Mouse (Mus musculus): ENCODE data around the gene Ptgds. TPM values are rescaled to one million over a fixed set of nuclear protein-coding genes. Genes with fewer than 3 reads are reported as not detected.
A peak's percentile ranks its signal among the peaks of the same experiment; 100 is the strongest.

The Ptgds gene
- polyA plus RNA-seq, 1 experiment from 2014 or later = 0.38 TPM

DNA sequence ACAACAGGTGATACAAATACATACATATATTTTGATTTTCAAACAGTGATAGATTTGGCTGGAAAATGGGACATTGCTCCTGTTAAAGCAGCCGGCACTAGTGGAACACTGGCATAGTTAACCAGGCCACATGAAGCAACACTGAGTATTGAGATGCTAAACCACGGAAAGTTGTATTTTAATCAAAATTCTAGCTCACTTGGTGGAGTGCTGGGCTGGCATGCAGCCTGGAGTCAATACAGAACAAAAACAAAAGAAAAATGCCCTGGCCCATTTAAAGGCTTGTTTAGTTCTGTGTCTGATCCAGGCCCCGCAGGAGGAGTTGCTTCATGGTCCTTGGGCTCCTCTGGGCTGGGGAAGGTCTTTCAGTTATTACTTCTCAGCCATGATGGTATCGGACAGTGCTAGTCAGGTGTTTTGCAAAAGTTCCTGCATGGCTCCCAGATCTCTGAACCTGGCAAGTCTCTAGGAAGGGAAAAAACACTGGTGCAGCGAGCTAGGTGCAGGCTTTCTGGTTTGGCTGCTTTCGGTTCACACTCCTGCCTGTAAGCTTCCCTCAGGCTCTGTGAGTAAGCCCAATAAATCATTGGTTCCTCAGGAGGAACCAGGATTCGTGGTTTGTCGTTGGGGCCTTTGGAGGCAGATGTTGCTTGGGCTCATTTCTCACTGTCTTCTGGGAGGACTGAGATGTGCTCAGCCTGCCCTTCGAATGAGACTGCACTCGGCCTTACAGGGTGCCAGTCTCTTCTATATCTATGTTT lies 9.9 kb upstream of the Ptgds start:
- WGBS (ENCODE audit: insufficient replicate concordance) = 51% methylated on average over 10 of the region's 10 CpGs
- Histone ChIP-seq H3K36me3 (replicated peaks) (no peaks in the 10 kb centered on the region), H3K27ac (replicated peaks) (no peak overlapping the region), H3K9ac (no peak overlapping the region), H3K4me2 (no peak overlapping the region), H3K9me3 (replicated peaks) (no peaks in the 10 kb centered on the region), H3K27me3 (0 out of 2 replicates have a peak, but pooled peaks cover 5% of the 10 kb centered on the region), H3K4me1 (replicated peaks) (peaks cover under 1% of the 10 kb centered on the region; the same call in 1 of the 2 replicates), H3K4me3 (replicated peaks) (no peak overlapping the region)
- no peak for ATAC-seq (ENCODE audit: insufficient read depth)

DNA sequence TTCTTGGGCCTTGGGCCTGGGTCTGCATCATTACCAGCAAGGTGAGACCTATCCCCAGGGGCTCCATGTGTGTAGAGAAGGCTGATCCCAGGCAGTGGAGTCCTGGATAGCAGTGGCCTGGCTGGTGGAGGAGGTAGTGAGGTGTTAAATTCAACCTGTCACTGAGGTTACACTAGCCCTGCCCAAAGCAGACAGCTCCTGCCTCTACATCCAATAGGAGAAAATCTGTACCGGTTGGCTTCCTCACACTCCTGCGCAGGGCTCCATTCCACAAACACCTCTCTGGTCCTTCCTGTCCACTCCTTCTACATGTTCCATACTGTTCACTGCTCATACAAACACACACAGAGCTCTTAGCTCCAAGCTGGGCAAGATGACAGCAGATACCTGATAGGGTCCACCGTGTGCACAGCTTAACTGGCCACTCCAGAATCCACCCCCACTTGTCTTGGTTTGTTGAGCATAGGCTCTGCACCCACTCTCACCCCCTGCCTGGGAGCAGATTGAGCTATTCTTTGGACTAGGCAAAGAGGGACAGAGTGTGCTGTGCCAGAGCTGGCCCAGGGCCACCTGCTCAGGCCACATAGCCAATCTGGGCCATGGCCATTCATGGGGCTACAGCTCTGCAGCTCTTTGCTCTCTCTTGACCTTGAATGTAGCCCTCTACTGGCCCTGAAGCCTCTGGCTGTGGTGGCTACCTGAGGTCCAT lies 8.3 kb upstream of the Ptgds start:
- Histone ChIP-seq H3K4me3 (replicated peaks) (no peak overlapping the region), H3K27ac (replicated peaks) (no peak overlapping the region), H3K27me3 (0 out of 2 replicates have a peak, but pooled peaks cover 5% of the 10 kb centered on the region), H3K4me2 (no peak overlapping the region), H3K9me3 (replicated peaks) (no peaks in the 10 kb centered on the region), H3K9ac (no peak overlapping the region), H3K4me1 (replicated peaks) (no peaks in the 10 kb centered on the region), H3K36me3 (replicated peaks) (no peaks in the 10 kb centered on the region)
- ATAC-seq (ENCODE audit: insufficient read depth) = no peak
- WGBS (ENCODE audit: insufficient replicate concordance) = 55% methylated on average over 3 of the region's 3 CpGs

DNA sequence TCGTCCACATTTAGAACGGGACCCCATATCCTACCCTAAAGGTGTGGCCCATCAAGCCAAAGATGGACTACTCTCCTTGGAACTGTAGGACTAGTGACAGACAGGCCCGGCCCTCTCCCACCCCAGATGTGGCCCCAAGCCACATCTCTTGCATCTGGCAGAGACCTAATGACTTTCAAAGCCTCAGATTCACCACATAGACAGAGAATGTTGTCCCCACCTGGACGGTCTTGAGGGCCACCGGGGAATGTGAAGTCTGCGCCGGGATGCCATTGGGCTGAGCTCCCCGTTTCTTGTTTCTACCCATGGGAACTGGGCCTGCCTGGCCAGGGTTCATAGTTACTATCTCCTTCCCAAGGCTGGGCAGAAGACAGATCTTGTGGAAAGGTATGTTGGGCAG lies 7.7 kb upstream of the Ptgds start:
- Histone ChIP-seq H3K4me3 (replicated peaks) (no peak overlapping the region), H3K27ac (replicated peaks) (no peak overlapping the region), H3K4me1 (replicated peaks) (no peaks in the 10 kb centered on the region), H3K27me3 (0 out of 2 replicates have a peak, but pooled peaks cover 5% of the 10 kb centered on the region), H3K36me3 (replicated peaks) (no peaks in the 10 kb centered on the region), H3K9me3 (replicated peaks) (no peaks in the 10 kb centered on the region), H3K4me2 (no peak overlapping the region), H3K9ac (no peak overlapping the region)
- no peak for ATAC-seq (ENCODE audit: insufficient read depth)
- 70% methylated on average over 8 of the region's 8 CpGs for WGBS (ENCODE audit: insufficient replicate concordance)

DNA sequence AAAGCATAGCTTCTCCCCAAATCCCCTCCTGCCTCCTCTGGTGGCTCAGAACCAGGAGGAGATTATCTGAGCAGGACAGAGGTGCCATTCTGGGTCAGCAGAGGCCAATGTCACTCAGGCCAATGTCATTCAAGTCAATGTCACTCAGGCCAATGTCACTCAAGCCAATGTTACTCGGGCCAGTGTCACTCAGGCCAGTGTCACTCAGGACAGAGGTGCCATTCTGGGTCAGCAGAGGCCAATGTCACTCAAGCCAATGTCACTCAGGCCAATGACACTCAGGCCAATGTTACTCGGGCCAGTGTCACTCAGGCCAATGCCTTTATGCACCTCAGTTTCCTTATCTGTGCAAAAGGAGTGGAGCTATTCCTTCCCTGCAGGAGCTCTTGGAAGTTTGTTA lies 2.7 kb upstream of the Ptgds start:
- no peak overlapping the region for H3K4me3 ChIP-seq (replicated peaks)
- ATAC-seq (ENCODE audit: insufficient read depth) = no peak

DNA sequence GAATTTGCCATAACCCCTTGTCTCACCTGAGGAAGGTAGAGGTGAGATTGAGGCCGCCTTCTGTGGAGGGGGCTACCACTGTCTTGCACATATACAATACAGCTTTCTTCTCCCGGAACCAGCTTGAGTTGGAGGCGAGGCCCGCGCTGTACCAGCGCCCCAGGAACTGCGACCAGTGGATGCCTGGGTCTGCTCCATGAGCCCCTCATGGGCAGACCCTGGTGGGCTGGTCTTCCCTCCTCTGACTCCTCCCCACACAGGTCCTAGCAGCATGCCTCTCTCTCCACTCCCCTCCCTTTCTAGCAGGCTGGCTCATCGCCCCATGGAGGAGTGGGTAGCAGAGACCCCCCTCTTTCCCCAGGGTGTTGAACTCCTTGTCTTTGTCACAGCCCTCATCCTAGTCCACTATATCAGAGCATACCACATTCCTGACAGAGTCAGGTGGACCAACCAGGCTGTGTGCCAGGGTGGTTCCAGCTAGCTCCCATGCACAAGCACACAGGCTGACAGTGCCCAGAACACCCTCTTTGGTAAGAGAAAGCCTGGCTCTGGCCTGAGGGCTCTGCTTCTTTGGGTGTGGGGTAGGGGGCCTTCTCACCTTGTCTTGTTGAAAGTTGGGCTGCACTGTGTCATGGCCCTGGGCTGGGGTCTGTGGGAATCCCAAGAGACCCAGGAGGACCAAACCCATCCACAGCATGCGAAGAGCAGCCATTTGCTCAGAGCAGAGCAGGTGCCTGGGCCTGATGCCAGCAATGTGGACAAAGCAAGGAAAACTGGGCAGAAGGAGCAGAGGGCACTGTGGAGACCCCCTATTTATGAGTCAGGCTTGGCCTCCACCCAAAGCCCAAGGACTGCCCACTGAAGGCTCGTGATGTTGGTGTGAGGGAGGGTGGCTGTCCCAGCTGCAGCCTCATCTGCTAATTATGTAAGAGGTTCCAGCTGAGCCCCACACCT lies 607 bp downstream of the Ptgds start:
- Histone ChIP-seq H3K4me3 (replicated peaks) (no peak overlapping the region), H3K4me1 (replicated peaks) (peaks cover 5% of the 10 kb centered on the region; the same call in 1 of the 2 replicates), H3K9ac (no peak overlapping the region), H3K27ac (replicated peaks) (no peak overlapping the region), H3K36me3 (replicated peaks) (no peaks in the 10 kb centered on the region), H3K9me3 (replicated peaks) (no peaks in the 10 kb centered on the region), H3K4me2 (no peak overlapping the region), H3K27me3 (no peaks in the 10 kb centered on the region)
- no peak for ATAC-seq (ENCODE audit: insufficient read depth)
- WGBS (ENCODE audit: insufficient replicate concordance) = 75% methylated on average over 10 of the region's 10 CpGs

More for the DNA sequence above, 2.7 kb upstream of the Ptgds start:
- H3K9ac ChIP-seq = no peak overlapping the region
- WGBS (ENCODE audit: insufficient replicate concordance) = 45% methylated on average over 2 of the region's 2 CpGs
- no peak overlapping the region for H3K27ac ChIP-seq (replicated peaks)
- 0 out of 2 replicates have a peak, but pooled peaks cover 5% of the 10 kb centered on the region for H3K27me3 ChIP-seq
- no peaks in the 10 kb centered on the region for H3K36me3 ChIP-seq (replicated peaks)
- H3K4me1 ChIP-seq (replicated peaks) = no peaks in the 10 kb centered on the region
- no peak overlapping the region for H3K4me2 ChIP-seq
- H3K9me3 ChIP-seq (replicated peaks) = no peaks in the 10 kb centered on the region

DNA sequence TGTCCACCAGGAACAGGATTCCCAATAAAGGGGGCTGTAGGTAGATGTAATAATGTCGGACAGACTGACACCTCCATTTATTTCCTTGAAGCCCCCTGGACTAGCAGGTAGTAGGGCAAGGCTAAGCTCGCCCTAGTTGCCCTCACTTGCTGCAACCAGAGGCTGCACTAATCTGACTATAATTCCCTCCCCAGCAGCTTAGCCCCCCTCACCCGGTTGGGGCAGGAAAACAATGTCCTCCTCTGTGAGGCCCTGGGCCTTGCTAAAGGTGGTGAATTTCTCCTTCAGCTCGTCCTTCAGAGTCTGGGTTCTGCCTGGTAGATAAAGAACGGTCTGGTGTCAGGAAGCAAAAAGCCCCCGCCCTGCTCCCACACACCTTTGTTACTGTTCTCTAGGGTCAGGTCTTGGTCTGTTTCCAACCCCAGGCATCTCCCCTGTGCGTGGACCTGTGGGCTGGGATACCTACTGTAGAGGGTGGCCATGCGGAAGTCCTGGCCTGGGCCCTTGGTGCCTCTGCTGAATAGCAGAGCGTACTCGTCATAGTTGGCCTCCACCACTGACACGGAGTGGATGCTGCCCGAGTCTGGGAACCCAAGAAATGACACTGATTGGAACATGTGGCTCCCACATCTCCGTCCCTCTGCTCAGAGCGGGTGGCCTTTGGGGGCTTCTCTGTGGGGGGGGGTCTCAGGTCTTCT lies 2.1 kb downstream of the Ptgds start:
- no peaks in the 10 kb centered on the region for H3K9me3 ChIP-seq (replicated peaks)
- no peak overlapping the region for H3K4me2 ChIP-seq
- H3K4me3 ChIP-seq (replicated peaks) = no peak overlapping the region
- H3K4me1 ChIP-seq (replicated peaks) = peaks cover 5% of the 10 kb centered on the region; the same call in 1 of the 2 replicates
- H3K9ac ChIP-seq = no peak overlapping the region
- no peaks in the 10 kb centered on the region for H3K27me3 ChIP-seq
- no peaks in the 10 kb centered on the region for H3K36me3 ChIP-seq (replicated peaks)
- ATAC-seq (ENCODE audit: insufficient read depth) = no peak
- no peak overlapping the region for H3K27ac ChIP-seq (replicated peaks)
- WGBS (ENCODE audit: insufficient replicate concordance) = 55% methylated on average over 14 of the region's 14 CpGs

DNA sequence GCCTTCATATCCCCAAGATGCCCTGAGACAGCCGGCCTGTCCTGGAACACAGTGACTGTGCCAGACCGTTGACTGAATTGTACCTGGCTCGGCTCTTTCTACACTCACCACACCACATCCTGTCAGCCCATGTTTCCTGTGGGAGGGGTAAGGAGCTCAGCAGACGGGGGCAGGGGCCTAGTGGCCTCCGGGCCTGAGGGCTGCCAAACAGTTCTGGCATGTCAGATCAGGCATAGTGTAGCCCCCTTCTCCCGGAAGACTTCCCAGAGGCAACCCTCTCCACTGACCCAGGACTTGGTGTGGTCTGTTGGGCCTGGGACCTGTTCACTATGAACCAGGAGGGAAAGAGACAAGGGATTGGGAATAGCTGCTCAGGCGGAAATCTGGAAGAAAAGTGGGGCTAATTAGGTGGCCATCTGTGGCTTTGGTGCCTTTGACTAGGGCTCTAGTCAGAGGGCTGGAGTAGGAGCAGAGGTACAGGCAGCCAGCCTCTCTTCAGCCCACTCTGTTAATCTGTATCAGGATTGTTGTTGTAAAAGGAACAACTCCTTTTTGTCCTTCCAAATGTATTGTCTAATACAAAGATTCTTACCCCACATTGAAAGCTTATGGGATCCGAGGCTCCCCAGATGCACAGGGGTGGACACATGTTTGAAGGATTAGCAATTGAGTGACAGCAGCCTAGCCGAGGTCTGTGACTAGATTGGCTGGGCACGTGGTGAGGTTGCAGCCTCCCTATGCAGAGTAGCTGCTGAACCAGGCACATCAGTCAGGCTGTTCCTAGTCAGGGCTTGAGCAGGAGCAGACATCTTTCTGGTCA lies 3.8 kb downstream of the Ptgds start:
- no peak for ATAC-seq (ENCODE audit: insufficient read depth)
- 14% methylated on average over 10 of the region's 10 CpGs for WGBS (ENCODE audit: insufficient replicate concordance)
- Histone ChIP-seq H3K9ac (no peak overlapping the region), H3K4me3 (replicated peaks) (no peak overlapping the region), H3K36me3 (replicated peaks) (no peaks in the 10 kb centered on the region), H3K27ac (replicated peaks) (peak overlapping the region; percentile 24; the same call in 1 of the 2 replicates), H3K27me3 (no peaks in the 10 kb centered on the region), H3K4me2 (no peak overlapping the region), H3K4me1 (replicated peaks) (peaks cover 12% of the 10 kb centered on the region), H3K9me3 (replicated peaks) (no peaks in the 10 kb centered on the region)

DNA sequence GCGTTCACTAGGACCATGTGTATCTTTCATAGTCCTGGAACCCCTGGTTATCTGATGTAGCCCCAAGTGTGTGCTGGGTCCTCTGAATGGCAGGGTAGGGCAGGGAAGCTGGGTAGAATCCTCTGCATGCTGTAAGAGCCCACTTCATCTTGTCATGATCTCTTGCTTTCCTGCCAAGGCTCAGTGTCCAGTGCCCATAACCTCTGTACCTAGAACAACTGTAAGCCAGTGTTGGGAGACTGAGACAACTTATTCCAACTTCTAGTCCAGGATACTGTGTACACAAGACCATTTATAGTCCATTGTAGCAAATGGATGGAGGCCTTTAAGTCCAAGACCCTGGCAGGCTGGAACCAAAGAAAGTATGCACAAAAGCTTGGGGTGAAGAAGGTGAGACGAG lies 4.6 kb downstream of the Ptgds start:
- Histone ChIP-seq H3K27me3 (no peaks in the 10 kb centered on the region), H3K9ac (no peak overlapping the region), H3K27ac (replicated peaks) (no peak overlapping the region; the same call in 1 of the 2 replicates), H3K4me1 (replicated peaks) (peaks cover 16% of the 10 kb centered on the region), H3K36me3 (replicated peaks) (no peaks in the 10 kb centered on the region), H3K9me3 (replicated peaks) (no peaks in the 10 kb centered on the region), H3K4me2 (no peak overlapping the region), H3K4me3 (replicated peaks) (no peak overlapping the region)
- ATAC-seq (ENCODE audit: insufficient read depth) = no peak
- WGBS (ENCODE audit: insufficient replicate concordance) = 32% methylated on average over 2 of the region's 2 CpGs

DNA sequence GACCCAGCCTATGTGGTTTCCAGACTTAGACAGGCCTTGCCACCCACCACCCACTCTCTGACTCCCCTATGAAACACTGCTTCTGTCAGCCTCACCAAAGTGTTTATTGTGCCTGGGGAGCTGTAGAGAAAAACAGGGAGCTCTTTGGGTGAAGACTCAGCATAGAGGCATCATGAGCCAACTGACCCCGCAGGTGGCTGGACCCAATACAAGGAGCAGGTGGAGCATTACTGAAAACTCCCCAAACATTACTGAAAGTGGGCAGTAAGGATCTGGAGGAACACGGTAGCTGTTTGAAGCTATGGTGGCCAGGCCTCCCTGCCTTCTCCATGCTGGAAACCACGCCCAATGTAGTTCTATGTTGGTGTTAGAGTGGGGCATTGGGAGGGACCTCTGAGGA lies 6.2 kb downstream of the Ptgds start:
- Histone ChIP-seq H3K9me3 (replicated peaks) (no peaks in the 10 kb centered on the region), H3K36me3 (replicated peaks) (peaks cover 3% of the 10 kb centered on the region; the same call in 1 of the 2 replicates), H3K4me1 (replicated peaks) (peaks cover 32% of the 10 kb centered on the region), H3K4me2 (no peak overlapping the region), H3K4me3 (replicated peaks) (no peak overlapping the region), H3K27ac (replicated peaks) (no peak overlapping the region), H3K9ac (no peak overlapping the region), H3K27me3 (no peaks in the 10 kb centered on the region)
- WGBS (ENCODE audit: insufficient replicate concordance) = 67% methylated on average over 3 of the region's 3 CpGs
- ATAC-seq (ENCODE audit: insufficient read depth) = no peak

DNA sequence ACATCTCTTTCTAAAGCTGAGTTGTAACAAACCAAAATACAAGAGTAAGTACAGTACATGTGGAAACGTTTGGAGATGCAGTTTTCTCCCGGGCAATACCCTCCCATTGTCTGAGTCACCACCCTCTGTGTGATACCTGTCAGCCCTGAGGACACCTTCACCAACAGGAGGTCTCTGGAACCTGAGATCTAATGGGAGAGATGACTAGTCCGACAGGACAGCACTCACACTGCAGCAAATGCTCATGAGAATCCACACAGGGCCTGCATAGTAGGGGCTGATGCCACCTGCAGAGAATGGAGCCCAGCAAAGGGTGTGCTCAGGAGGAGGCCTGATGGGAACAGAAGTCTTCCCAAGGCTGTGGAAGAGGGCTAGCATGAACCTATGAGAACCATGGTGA lies 8.4 kb downstream of the Ptgds start:
- Histone ChIP-seq H3K9ac (peak overlapping the region; percentile 6; the same call in 1 of the 2 replicates), H3K4me2 (peak overlapping the region; percentile 96), H3K27ac (replicated peaks) (peak overlapping the region; percentile 67), H3K36me3 (replicated peaks) (peaks cover 3% of the 10 kb centered on the region; the same call in 1 of the 2 replicates), H3K4me3 (replicated peaks) (peak overlapping the region; percentile 72), H3K27me3 (no peaks in the 10 kb centered on the region), H3K9me3 (replicated peaks) (no peaks in the 10 kb centered on the region), H3K4me1 (replicated peaks) (peaks cover 37% of the 10 kb centered on the region)
- no peak for ATAC-seq (ENCODE audit: insufficient read depth)
- 19% methylated on average over 3 of the region's 3 CpGs for WGBS (ENCODE audit: insufficient replicate concordance)
